Mouse (Mus musculus) 3T3-L1 (cell line): ENCODE results near the gene Pitpnm1.

Experiments
- DNase-seq: peaks from one replicate; pipeline ENCODE4 v3.0.0-alpha.2; 2015; ENCODE audit warnings: low read depth, low spot score

The Pitpnm1 gene

DNA sequence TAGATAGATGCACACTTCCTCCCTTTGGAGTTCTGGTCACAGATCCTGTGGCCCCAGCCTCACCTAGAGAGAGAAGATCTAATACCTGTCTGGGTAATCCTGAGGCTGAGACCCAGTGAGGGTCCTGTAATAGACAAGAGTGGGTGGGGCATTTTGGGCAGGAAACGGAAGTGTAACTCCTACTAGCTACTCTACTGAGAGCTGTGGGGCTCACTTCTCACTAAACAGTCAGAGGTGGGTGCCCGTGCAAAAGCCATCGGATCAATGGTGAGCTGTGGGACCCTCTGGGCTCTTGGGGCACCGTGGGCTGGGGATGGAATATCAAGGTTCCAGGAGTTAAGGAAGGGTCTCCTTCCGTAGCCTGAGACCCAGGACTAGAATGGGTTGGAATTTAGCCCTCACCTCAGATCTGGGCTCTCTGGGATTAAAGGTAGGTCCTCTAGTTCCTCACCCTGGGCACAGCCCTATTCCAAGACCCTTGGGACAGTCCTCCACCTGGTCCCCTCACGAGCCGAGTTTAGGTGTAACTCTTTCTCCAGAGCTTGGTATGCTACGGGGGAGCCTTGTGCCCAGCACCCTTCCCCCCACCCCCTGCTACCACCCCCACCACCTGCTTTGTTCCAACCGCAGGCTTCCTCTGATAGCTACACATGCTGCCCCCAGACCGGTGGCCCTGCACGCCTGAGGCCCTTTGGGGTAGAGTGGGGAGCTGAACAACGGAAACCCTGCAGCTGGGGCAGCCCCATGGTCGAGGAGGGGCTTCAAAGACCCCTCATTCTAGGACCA, 54.8 kb downstream of the Pitpnm1 start:
- DNase-seq, result no peak

DNA sequence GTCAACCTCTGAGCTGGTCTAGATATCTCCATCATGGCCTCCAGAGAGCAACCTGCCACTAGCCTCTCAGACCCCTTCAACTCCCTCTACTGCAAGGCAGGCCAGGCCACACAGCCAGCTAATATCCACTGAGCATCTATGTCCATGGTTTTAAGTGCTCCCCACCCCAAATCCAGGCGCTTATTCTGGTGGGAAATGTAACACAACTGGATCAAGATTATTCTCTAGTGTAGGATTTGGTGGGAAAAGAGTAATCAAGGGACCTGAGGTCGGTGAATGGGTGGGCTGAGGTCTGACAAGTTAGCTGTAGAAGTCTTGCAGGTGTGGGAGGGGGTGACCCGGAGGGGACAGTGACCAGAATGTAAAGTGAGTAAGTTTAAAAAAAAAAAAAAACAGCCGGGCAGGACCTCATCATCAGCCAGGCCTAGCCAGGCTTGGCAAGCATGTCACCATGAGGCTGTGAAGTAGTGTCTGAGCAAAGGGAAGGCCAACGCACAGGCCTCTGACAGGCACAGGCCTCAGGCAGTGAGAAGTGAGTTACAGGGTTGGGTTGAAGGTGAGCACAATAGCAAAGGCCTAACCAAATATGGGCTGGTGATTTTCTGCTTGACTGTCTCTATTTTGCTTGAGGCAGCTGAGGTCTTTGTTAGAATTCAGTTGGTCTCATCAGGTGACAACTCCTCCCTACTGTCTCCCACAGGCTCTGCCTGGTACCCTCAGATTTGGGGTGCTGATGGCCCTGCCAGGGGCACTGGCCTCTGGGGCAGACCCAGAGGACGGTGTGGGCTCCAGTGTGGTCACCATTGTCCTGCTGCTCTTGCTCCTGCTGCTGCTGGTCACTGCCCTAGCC, 55.6 kb downstream of the Pitpnm1 start:
- DNase-seq, result no peak

DNA sequence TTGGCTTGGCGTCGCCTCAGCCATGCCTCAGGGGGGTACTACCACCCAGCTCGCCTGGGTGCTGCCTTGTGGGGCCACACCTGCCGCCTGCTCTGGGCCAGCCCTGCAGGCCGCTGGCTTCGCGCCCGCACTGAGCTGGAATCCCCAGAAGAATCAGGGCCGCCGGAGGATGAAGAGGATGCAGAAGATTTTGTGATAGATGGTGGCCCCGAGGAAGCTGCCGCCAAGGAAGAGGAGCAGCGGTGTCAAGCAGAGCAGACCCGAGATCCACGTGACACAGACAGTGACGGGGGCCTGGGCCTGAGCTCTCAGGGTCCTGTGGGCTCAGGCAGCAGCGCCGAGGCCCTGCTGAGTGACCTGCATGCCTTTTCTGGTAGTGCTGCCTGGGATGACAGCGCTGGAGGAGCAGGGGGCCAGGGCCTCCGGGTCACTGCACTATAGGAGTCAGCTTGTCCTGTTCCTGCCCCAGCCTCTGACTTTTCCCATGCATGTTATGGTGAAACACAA, 56.3 kb downstream of the Pitpnm1 start:
- no peak for DNase-seq

DNA sequence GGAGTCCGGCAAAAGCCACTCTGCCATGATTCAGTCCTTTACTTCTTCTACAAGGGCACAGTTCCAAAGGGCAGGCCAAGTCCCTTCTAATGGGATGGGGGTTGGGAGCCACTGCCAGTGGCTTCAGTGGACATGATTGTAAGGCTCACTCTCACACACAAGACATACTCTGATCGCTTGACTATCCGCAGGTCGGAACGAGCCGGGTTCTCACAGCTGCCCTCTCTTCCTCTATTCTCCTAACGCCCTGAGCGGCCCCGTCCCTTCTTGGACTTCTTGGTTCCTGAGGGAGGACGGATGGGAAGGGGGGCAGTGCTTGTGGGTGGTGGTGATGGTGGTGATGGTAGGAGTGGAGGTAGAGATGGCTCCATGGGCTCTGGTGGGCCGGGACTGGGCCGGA, 57.0 kb downstream of the Pitpnm1 start:
- no peak for DNase-seq

DNA sequence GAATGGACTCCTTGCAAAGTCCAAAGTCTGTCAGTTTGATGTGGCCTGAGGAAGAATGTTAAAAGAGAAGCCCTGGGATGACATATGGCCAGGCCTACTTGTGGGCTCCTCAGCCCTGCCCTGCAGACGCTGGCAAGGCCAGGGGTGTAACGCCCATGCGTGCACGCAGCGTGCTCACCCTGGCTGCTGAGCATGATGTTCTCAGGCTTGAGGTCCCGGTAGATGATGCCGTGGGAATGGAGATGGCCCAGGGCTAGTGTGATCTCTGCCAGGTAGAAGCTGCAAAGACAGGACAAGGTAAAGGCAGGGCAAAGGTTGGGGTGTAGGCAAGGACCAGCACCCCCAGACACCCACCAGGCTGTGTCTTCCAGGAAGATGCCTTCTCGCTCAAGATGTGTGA, 59.3 kb downstream of the Pitpnm1 start:
- no peak for DNase-seq

DNA sequence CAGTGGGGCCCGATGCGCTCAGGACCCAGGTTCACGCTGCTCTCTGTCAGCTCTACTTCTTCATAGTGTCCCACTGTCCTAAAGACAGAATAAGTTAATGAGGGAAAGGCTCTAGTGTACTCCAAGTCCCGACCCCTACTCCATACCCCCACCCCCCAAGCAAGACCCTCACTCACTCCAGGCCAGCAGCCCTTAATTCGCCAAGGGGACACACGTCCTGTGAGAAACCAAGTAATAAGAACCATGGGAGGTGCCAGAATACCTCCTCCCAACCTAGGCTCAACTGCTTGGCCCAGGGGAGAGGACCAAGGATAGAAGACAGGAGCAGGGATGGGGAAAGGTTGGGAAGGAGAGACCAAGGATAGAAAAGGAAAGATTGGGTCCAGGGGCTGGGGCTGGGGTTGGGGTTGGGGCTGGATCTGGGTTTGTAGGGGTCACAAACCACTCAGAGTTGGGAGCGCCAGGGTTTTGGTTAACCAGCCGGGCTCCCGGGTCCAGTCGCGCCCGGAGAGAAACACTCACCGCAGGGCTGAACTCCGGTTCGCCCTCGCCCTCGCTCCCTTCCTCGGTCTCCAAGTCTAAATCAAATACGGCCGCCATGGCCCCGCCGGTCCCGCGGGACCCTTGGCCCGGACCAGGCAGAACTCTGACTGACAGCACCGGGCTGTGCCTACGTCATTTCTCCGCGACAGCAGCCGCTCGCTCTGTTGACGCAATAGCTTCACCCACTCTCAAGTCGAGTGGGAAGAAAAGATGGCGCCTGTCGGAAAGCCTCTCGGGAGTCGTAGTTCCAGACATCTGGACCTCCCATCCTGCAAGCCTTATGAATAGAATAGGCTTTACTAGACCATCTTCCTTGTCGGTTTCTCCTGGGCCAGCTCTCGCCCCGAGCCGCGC, 63.1 kb downstream of the Pitpnm1 start, which contains the start of gene Rps6kb2:
Gene Rps6kb2 (minus strand): TSS at position 709 of the 897 bp plus-strand sequence.
- DNase-seq, result peak; percentile 99

DNA sequence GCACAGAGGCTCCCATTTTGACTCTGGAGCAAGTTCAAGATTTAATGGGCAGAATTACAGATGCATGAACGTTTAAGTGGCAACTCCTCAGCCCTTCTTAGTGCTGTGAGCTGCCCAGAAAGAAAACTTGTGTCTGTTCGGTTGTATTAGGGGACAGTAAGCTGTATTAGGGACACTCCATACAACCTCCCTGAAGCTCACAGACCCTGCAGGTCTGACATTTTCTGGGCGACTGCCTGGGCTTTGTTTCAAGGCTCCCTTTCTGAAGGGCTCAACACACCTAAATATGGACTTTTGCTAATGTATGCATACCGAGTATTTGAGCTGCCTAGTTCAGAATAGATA, 63.7 kb downstream of the Pitpnm1 start:
- no peak for DNase-seq
